Mouse (Mus musculus): ENCODE measurements around the gene Sez6l. TPM values are rescaled to one million over a fixed set of nuclear protein-coding genes. Genes with fewer than 3 reads are reported as not detected.

Sez6l gene
- total and polyA plus RNA-seq, 3 experiments: not detected

DNA sequence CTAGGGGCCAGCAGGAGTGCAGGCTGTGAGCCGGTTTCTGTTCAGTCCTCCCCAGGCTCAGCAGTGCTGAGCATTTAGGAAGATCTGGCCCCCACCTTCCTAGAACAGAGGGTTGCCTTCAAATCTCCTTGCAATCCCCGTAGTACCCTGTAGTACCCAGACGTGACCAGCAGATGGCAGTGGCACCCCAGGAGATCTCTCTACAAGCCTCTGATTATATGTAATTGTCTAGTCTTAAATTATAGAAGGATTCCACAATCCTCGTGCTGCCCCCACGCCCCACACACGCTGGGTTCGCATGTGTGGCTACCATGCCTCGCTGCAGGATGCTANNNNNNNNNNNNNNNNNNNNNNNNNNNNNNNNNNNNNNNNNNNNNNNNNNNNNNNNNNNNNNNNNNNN lies 144.0 kb downstream of the Sez6l start:
- Histone ChIP-seq H3K4me2 (ENCODE audit: insufficient read depth, low read depth, poor library complexity, severe bottlenecking) (no peak overlapping the region), H3K4me1 (ENCODE audit: control insufficient read depth in 1 of 2, insufficient read depth in 2 of 2) (no peaks in the 10 kb centered on the region), H3K79me2 (replicated peaks; ENCODE audit: control insufficient read depth, extremely low read depth, insufficient read depth, poor library complexity, severe bottlenecking) (no peaks in the 10 kb centered on the region), H3K36me3 (replicated peaks in 1 of 2; ENCODE audit: control insufficient read depth in 1 of 2, insufficient read depth in 1 of 2, low read length in 1 of 2) (no peaks in the 10 kb centered on the region), H3K27ac (ENCODE audit: insufficient read depth, low read depth) (no peak overlapping the region), H3K9me3 (replicated peaks; ENCODE audit: low read length) (no peaks in the 10 kb centered on the region), H3K27me3 (replicated peaks) (peaks cover 37% of the 10 kb centered on the region), H3K9ac (ENCODE audit: insufficient read depth, low read depth) (no peak overlapping the region), H3K4me3 (replicated peaks in 1 of 3; ENCODE audit: low read depth in 2 of 3, low read length in 2 of 3, poor library complexity in 1 of 3) (no peak overlapping the region)
- dilution Hi-C loops (cut with MboI; ENCODE audit: extremely low pct_ligation_motif_present, extremely low pct_unique_long_range_greater_than_20kb, low sequenced_read_pairs): no loop called here
- TF ChIP-seq RAD21 (IDR thresholded peaks at IDR 0.05; ENCODE audit: low read depth, low read length): peak; percentile 66
- no peak for TF ChIP-seq CHD1 (IDR thresholded peaks at IDR 0.05; ENCODE audit: low read depth, low read length)
- TF ChIP-seq KAT2A (IDR thresholded peaks at IDR 0.05; ENCODE audit: insufficient replicate concordance, low read length): no peak
- no peak for TF ChIP-seq UBTF (IDR thresholded peaks at IDR 0.05; ENCODE audit: low read depth, low read length)
- no peak for TF ChIP-seq MAZ (IDR thresholded peaks at IDR 0.05; ENCODE audit: low read depth, low read length)
- peak; percentile 36; the same call in 1 of the 2 replicates for TF ChIP-seq SMC3 (IDR thresholded peaks at IDR 0.05; ENCODE audit: low read depth, low read length)
- TF ChIP-seq USF1 (IDR thresholded peaks at IDR 0.05; ENCODE audit: low read depth, low read length): no peak
- no peak for TF ChIP-seq EP300 (IDR thresholded peaks at IDR 0.05; ENCODE audit: low read length)
- peak; percentile 63 to 83 for TF ChIP-seq CTCF (conservative IDR thresholded peaks at IDR 0.05 in 1 of 2, IDR thresholded peaks at IDR 0.05 in 1 of 2; ENCODE audit: low read depth in 2 of 2, low read length in 2 of 2)
- in situ Hi-C loops (cut with MboI; ENCODE audit: low pct_ligation_motif_present, low pct_unique_long_range_greater_than_20kb, low sequenced_read_pairs): loop anchor here (10.0 kb wide), 1 partner anchor 622 kb away; no protein-coding TSS in a partner anchor
- DNase-seq (ENCODE audit: extremely low read depth): peak; percentile 51

GRCm38 (mm10) chr5:112432033-112432432 lies 145.0 kb downstream of the Sez6l start:
- Histone ChIP-seq H3K27me3 (replicated peaks) (peaks cover 35% of the 10 kb centered on the region), H3K27ac (ENCODE audit: insufficient read depth, low read depth) (no peak overlapping the region), H3K36me3 (replicated peaks in 1 of 2; ENCODE audit: control insufficient read depth in 1 of 2, insufficient read depth in 1 of 2, low read length in 1 of 2) (no peaks in the 10 kb centered on the region), H3K9ac (ENCODE audit: insufficient read depth, low read depth) (no peak overlapping the region), H3K4me2 (ENCODE audit: insufficient read depth, low read depth, poor library complexity, severe bottlenecking) (no peak overlapping the region), H3K4me1 (ENCODE audit: control insufficient read depth in 1 of 2, insufficient read depth in 2 of 2) (no peaks in the 10 kb centered on the region), H3K9me3 (replicated peaks; ENCODE audit: low read length) (no peaks in the 10 kb centered on the region), H3K4me3 (replicated peaks in 1 of 3; ENCODE audit: low read depth in 2 of 3, low read length in 2 of 3, poor library complexity in 1 of 3) (no peak overlapping the region), H3K79me2 (replicated peaks; ENCODE audit: control insufficient read depth, extremely low read depth, insufficient read depth, poor library complexity, severe bottlenecking) (no peaks in the 10 kb centered on the region)
- no peak for DNase-seq (ENCODE audit: extremely low read depth)
- dilution Hi-C loops (cut with MboI; ENCODE audit: extremely low pct_ligation_motif_present, extremely low pct_unique_long_range_greater_than_20kb, low sequenced_read_pairs): no loop called here
- in situ Hi-C loops (cut with MboI; ENCODE audit: low pct_ligation_motif_present, low pct_unique_long_range_greater_than_20kb, low sequenced_read_pairs): loop anchor here (10.0 kb wide), 1 partner anchor 623 kb away; no protein-coding TSS in a partner anchor
- TF ChIP-seq PAX5 (IDR thresholded peaks at IDR 0.05; ENCODE audit: low read length) (no peak), USF1 (IDR thresholded peaks at IDR 0.05; ENCODE audit: low read depth, low read length) (no peak), SMC3 (IDR thresholded peaks at IDR 0.05; ENCODE audit: low read depth, low read length) (no peak), ETS1 (conservative IDR thresholded peaks at IDR 0.05; ENCODE audit: low read depth, low read length) (no peak), MYC (IDR thresholded peaks at IDR 0.05; ENCODE audit: low read depth, low read length) (no peak), JUN (IDR thresholded peaks at IDR 0.05; ENCODE audit: insufficient read depth, low read depth, low read length) (no peak), ZMIZ1 (IDR thresholded peaks at IDR 0.05; ENCODE audit: low read depth, low read length) (no peak), ZKSCAN1 (IDR thresholded peaks at IDR 0.05; ENCODE audit: borderline replicate concordance, low read depth, low read length) (no peak), CHD1 (IDR thresholded peaks at IDR 0.05; ENCODE audit: low read depth, low read length) (no peak), CTCF (conservative IDR thresholded peaks at IDR 0.05 in 1 of 2, IDR thresholded peaks at IDR 0.05 in 1 of 2; ENCODE audit: low read depth in 2 of 2, low read length in 2 of 2) (no peak), TBP (conservative IDR thresholded peaks at IDR 0.05; ENCODE audit: low read depth, low read length) (no peak), KAT2A (IDR thresholded peaks at IDR 0.05; ENCODE audit: insufficient replicate concordance, low read length) (no peak), RAD21 (IDR thresholded peaks at IDR 0.05; ENCODE audit: low read depth, low read length) (no peak), ZC3H11A (IDR thresholded peaks at IDR 0.05; ENCODE audit: low read depth, low read length) (no peak), BHLHE40 (IDR thresholded peaks at IDR 0.05; ENCODE audit: low read depth, low read length) (no peak)
